Mouse (Mus musculus): ENCODE data around the gene Xkrx.
"Not testable (repeated sequence)": the region's sequence is repeated elsewhere in the genome, so short reads cannot be mapped to it uniquely, and the experiment has no call there.

The Xkrx gene

GRCm38 (mm10) chrX:134162043-134162720 lies at the start of gene Xkrx:
TSS of gene Xkrx (minus strand) at chrX:134162076.
- peak; percentile 18 for DNase-seq

- DNase-seq, result no peak
Measured at GRCm38 (mm10) chrX:134211151-134211642, 49.3 kb upstream of the Xkrx start.

- no peak for DNase-seq
Measured at GRCm38 (mm10) chrX:134208491-134208890, 46.6 kb upstream of the Xkrx start.

- not testable (repeated sequence) for DNase-seq
Measured at GRCm38 (mm10) chrX:134187201-134187600, 25.3 kb upstream of the Xkrx start, which contains the start of gene Arl13a. TSS of gene Arl13a (plus strand) at chrX:134187501.

GRCm38 (mm10) chrX:134174699-134175098 lies 12.8 kb upstream of the Xkrx start:
- DNase-seq, result no peak

GRCm38 (mm10) chrX:134170584-134170983 lies 8.7 kb upstream of the Xkrx start:
- no peak for DNase-seq

- no peak for DNase-seq
Measured at GRCm38 (mm10) chrX:134163484-134163883, 1.6 kb upstream of the Xkrx start.

- peak; percentile 2 for DNase-seq
Measured at GRCm38 (mm10) chrX:134162826-134163225, 950 bp upstream of the Xkrx start.

GRCm38 (mm10) chrX:134160442-134160841 lies 1.4 kb downstream of the Xkrx start:
- no peak for DNase-seq

GRCm38 (mm10) chrX:134158151-134158550 lies 3.7 kb downstream of the Xkrx start:
- no peak for DNase-seq

- no peak for DNase-seq
Measured at GRCm38 (mm10) chrX:134141986-134142385, 19.9 kb downstream of the Xkrx start.

GRCm38 (mm10) chrX:134141551-134141950 lies 20.3 kb downstream of the Xkrx start:
- no peak for DNase-seq

- no peak for DNase-seq
Measured at GRCm38 (mm10) chrX:134140024-134140423, 21.9 kb downstream of the Xkrx start.

- DNase-seq, result peak; percentile 6
Measured at GRCm38 (mm10) chrX:134133821-134134220, 28.1 kb downstream of the Xkrx start.

GRCm38 (mm10) chrX:134132295-134132694 lies 29.6 kb downstream of the Xkrx start:
- peak; percentile 55 for DNase-seq

- DNase-seq, result no peak
Measured at GRCm38 (mm10) chrX:134128549-134128948, 33.3 kb downstream of the Xkrx start.

GRCm38 (mm10) chrX:134116417-134116816 lies 45.5 kb downstream of the Xkrx start:
- no peak for DNase-seq

- no peak for DNase-seq
Measured at GRCm38 (mm10) chrX:134111767-134112166, 50.1 kb downstream of the Xkrx start.

- DNase-seq, result no peak
Measured at GRCm38 (mm10) chrX:134102641-134103040, 59.2 kb downstream of the Xkrx start.
